Mouse (Mus musculus): ENCODE measurements at regions not wholly inside any gene's neighbourhood (a gene's known extent, or its start where the extent isn't known, plus 50 kb on each side); places are given as distances from the start of the nearest gene placed in this dataset.
"Not testable (repeated sequence)": the region's sequence is repeated elsewhere in the genome, so short reads cannot be mapped to it uniquely, and the experiment has no call there.

DNA sequence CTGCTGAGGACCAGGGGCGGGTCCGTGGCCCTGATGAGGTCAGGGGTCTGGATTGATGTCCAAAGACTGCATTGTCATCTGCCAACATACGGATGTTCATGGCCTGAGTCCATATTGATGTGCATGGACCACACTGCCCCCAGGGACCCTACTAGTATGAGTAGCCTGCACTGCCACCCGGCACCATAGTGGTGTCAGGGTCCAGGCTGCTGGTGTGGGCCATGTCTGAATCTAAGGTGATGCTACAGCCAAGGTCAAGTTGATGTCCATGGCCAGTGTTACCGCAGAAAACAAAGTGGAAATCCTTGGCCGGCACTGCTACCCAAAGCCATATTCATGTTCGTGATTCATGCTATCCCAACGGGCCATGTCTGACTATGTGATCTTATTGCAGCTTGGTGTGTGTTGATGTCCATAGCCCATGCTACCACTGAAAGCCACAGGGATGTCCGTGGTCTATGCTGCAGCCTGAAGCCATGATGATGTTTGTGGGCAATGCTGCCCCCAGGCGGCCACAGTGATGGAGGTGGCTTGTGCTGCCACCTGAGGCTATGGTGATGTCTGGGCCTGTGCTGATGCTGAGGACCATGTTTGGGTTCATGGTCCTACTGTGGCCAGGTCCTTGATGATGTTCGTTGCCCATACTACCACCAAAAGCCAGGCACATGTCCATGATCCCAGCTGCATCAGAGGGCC lies 130.5 kb downstream of the Iqub start:
- no peak overlapping the region for H3K27ac ChIP-seq (replicated peaks)
- no peaks in the 10 kb centered on the region for H3K9me3 ChIP-seq
- H3K27me3 ChIP-seq (replicated peaks): no peaks in the 10 kb centered on the region
- no peak overlapping the region for H3K4me2 ChIP-seq
- no peaks in the 10 kb centered on the region for H3K36me3 ChIP-seq
- ATAC-seq (ENCODE audit: extremely low read depth, insufficient number of reproducible peaks, low FRiP score, low TSS enrichment): no peak
- no peak overlapping the region for H3K4me3 ChIP-seq
- H3K4me1 ChIP-seq: no peaks in the 10 kb centered on the region
- no peak overlapping the region for H3K9ac ChIP-seq
- WGBS: 70% methylated on average over 11 of the region's 11 CpGs

GRCm38 (mm10) chr6:24379859-24380258 lies 135.0 kb downstream of the Iqub start:
- Histone ChIP-seq H3K27me3 (replicated peaks) (no peaks in the 10 kb centered on the region), H3K4me2 (no peak overlapping the region), H3K9me3 (no peaks in the 10 kb centered on the region), H3K4me3 (no peak overlapping the region), H3K4me1 (no peaks in the 10 kb centered on the region), H3K27ac (replicated peaks) (no peak overlapping the region), H3K36me3 (no peaks in the 10 kb centered on the region), H3K9ac (no peak overlapping the region)
- no peak for ATAC-seq (ENCODE audit: extremely low read depth, insufficient number of reproducible peaks, low FRiP score, low TSS enrichment)
- WGBS: 46% methylated on average over 2 of the region's 2 CpGs

- 70% methylated on average over 4 of the region's 4 CpGs for WGBS
- Histone ChIP-seq H3K4me2 (no peak overlapping the region), H3K9ac (no peak overlapping the region), H3K27me3 (replicated peaks) (no peaks in the 10 kb centered on the region), H3K4me3 (no peak overlapping the region), H3K9me3 (no peaks in the 10 kb centered on the region), H3K4me1 (no peaks in the 10 kb centered on the region), H3K27ac (replicated peaks) (no peak overlapping the region), H3K36me3 (no peaks in the 10 kb centered on the region)
- no peak for ATAC-seq (ENCODE audit: extremely low read depth, insufficient number of reproducible peaks, low FRiP score, low TSS enrichment)
Observed at GRCm38 (mm10) chr6:24376728-24377127, 138.1 kb downstream of the Iqub start.

DNA sequence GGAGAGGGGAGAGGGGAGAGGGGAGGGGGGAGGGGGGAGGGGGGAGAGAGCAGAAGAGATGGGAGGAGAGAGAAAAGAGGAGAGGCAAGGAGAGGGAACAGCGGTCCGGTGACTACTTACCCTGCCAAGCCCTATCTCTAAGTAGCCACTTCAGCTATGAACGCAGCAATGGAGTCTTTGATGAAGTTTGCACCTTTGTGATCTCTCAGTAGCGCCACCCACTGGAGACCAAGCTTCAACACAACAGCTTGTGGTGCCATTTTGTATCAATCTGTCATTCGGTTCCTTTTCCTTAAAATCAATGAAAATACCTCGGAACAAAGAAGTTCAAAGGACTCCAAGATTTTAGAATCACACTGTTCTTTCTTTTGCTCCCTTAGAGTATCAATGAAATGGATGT lies 141.7 kb downstream of the Iqub start:
- H3K4me2 ChIP-seq: no peak overlapping the region
- ATAC-seq (ENCODE audit: extremely low read depth, insufficient number of reproducible peaks, low FRiP score, low TSS enrichment): no peak
- no peaks in the 10 kb centered on the region for H3K9me3 ChIP-seq
- 68% methylated on average over 6 of the region's 6 CpGs for WGBS
- no peaks in the 10 kb centered on the region for H3K4me1 ChIP-seq
- no peaks in the 10 kb centered on the region for H3K36me3 ChIP-seq
- H3K9ac ChIP-seq: no peak overlapping the region
- no peak overlapping the region for H3K27ac ChIP-seq (replicated peaks)
- H3K4me3 ChIP-seq: no peak overlapping the region
- H3K27me3 ChIP-seq (replicated peaks): no peaks in the 10 kb centered on the region

DNA sequence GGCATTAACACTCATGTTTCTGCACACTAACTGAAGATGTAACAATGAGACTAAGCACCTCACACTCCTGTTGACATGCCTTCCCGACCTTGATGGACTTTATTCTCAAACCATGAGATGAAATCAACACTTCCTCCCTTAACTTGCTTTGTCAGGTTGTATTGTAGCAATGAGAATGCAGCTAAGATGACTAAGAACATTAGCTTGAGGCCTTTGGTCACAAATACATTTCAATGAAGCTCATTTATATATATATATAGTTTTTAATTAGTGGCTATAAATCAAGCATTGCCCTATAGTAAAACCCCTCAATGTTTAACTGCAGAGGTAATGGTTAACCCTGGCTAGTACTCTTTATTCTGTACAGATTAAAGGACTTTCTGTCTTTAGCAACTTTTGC lies 143.2 kb downstream of the Iqub start:
- 59% methylated on average over 1 of the region's 1 CpGs for WGBS
- no peaks in the 10 kb centered on the region for H3K27me3 ChIP-seq (replicated peaks)
- no peak overlapping the region for H3K27ac ChIP-seq (replicated peaks)
- H3K36me3 ChIP-seq: no peaks in the 10 kb centered on the region
- H3K9ac ChIP-seq: no peak overlapping the region
- ATAC-seq (ENCODE audit: extremely low read depth, insufficient number of reproducible peaks, low FRiP score, low TSS enrichment): no peak
- no peaks in the 10 kb centered on the region for H3K9me3 ChIP-seq
- H3K4me3 ChIP-seq: no peak overlapping the region
- H3K4me2 ChIP-seq: no peak overlapping the region
- no peaks in the 10 kb centered on the region for H3K4me1 ChIP-seq

GRCm38 (mm10) chr6:24350882-24351281 lies 164.0 kb downstream of the Iqub start:
- Histone ChIP-seq H3K27ac (replicated peaks) (no peak overlapping the region), H3K36me3 (no peaks in the 10 kb centered on the region), H3K27me3 (replicated peaks) (no peaks in the 10 kb centered on the region), H3K4me2 (no peak overlapping the region), H3K4me1 (no peaks in the 10 kb centered on the region), H3K9ac (no peak overlapping the region), H3K4me3 (no peak overlapping the region), H3K9me3 (no peaks in the 10 kb centered on the region)
- no peak for ATAC-seq (ENCODE audit: extremely low read depth, insufficient number of reproducible peaks, low FRiP score, low TSS enrichment)
- 16% methylated on average over 5 of the region's 5 CpGs for WGBS

DNA sequence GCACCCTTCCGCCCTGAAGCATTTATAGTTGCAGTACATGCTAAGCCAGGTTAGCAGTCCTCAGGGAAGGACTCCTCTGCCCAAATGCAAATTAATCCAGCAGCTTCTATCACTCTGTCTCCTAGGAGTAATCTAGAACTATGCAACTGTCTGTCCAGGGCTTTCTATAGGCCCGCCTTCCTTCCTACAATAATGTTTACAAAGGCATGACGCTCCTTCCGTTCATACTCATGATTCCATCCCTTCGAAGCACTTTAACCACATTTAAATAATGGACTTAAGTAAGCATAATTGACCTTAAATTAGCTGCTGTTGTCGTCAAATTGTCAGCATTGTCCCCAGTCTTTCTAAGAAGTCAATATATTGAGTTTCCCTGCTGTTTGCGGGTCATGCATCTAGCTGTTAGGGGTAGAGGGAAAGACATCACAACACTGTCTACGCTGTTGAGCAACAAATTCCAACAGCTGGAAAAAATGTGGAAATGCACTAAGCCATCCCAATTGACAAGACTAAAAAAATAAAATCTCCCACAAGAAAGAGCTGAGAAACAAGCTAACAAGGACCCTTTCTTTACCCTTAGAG lies 166.3 kb downstream of the Iqub start:
- Histone ChIP-seq H3K36me3 (no peaks in the 10 kb centered on the region), H3K4me2 (peak overlapping the region; percentile 5; the same call in 1 of the 2 replicates), H3K4me1 (no peaks in the 10 kb centered on the region), H3K27me3 (replicated peaks) (no peaks in the 10 kb centered on the region), H3K4me3 (no peak overlapping the region), H3K27ac (replicated peaks) (no peak overlapping the region), H3K9me3 (no peaks in the 10 kb centered on the region), H3K9ac (no peak overlapping the region)
- no peak for ATAC-seq (ENCODE audit: extremely low read depth, insufficient number of reproducible peaks, low FRiP score, low TSS enrichment)
- 65% methylated on average over 8 of the region's 8 CpGs for WGBS

DNA sequence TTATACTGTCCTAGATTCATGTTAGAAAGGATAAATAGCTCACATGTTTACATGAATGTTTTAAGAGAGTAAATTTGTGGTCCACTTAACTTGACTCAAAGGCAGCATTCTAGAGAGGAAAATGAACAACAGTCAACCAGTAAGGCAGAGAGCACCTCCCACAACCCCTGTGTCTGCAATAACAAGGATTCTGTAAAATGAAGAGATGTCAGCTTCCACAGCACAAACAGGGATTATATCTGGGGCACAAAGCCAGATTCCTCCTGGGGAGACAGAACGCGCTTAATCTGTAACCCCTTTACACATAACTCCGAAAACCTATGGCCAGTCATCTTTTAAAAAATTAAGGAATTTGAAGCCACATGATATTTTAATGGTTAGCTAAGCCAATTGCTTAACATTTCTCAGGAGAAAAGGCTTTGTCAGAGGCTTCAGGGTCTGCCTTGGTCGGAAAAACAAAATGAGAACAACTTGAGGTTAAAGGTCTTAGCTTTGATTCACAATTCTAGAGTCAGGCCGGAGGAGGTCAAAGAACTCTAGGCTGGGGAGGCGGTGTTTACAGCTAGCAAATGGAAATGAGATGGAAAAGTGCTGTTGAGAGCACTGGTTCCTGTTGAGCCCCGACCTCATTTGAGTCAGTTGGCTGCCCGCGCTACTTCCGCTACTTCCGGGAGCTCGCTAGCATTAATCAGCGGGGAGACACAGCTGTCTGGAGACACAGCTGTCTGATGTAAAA lies 167.0 kb downstream of the Iqub start:
- H3K27me3 ChIP-seq (replicated peaks): no peaks in the 10 kb centered on the region
- ATAC-seq (ENCODE audit: extremely low read depth, insufficient number of reproducible peaks, low FRiP score, low TSS enrichment): no peak
- H3K4me2 ChIP-seq: peak overlapping the region; percentile 5; the same call in 1 of the 2 replicates
- H3K36me3 ChIP-seq: no peaks in the 10 kb centered on the region
- no peak overlapping the region for H3K9ac ChIP-seq
- H3K9me3 ChIP-seq: no peaks in the 10 kb centered on the region
- no peak overlapping the region for H3K4me3 ChIP-seq
- no peak overlapping the region for H3K27ac ChIP-seq (replicated peaks)
- WGBS: 59% methylated on average over 13 of the region's 13 CpGs
- no peaks in the 10 kb centered on the region for H3K4me1 ChIP-seq

GRCm38 (mm10) chr6:24342471-24342870 lies 172.4 kb downstream of the Iqub start:
- ATAC-seq (ENCODE audit: extremely low read depth, insufficient number of reproducible peaks, low FRiP score, low TSS enrichment): no peak
- no peak overlapping the region for H3K4me2 ChIP-seq

DNA sequence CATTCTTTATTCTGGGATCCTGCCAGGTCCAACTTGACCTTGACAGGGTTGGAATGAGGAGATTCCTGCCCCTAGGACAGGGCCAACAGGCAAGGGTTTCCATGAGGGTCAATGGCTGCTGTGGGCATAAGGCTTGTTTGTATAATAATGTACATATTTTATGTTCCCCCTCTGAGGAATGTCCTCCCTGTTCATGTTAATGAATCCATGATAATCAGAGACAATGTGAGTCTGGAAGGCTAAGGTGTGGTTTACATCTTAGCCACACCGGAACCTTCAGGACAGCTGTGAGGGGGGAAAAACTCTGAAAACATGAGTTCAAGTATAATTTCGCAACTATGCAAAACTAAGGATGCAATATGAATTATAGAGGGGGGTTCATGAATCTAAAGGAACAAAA lies 172.8 kb downstream of the Iqub start:
- H3K4me1 ChIP-seq: no peaks in the 10 kb centered on the region
- no peaks in the 10 kb centered on the region for H3K27me3 ChIP-seq (replicated peaks)
- no peaks in the 10 kb centered on the region for H3K9me3 ChIP-seq
- no peak for ATAC-seq (ENCODE audit: extremely low read depth, insufficient number of reproducible peaks, low FRiP score, low TSS enrichment)
- 87% methylated on average over 2 of the region's 2 CpGs for WGBS
- H3K4me2 ChIP-seq: no peak overlapping the region
- no peak overlapping the region for H3K4me3 ChIP-seq
- H3K36me3 ChIP-seq: no peaks in the 10 kb centered on the region
- no peak overlapping the region for H3K27ac ChIP-seq (replicated peaks)
- H3K9ac ChIP-seq: no peak overlapping the region

More at GRCm38 (mm10) chr6:24342471-24342870, 172.4 kb downstream of the Iqub start:
- Histone ChIP-seq H3K27ac (replicated peaks) (no peak overlapping the region), H3K36me3 (no peaks in the 10 kb centered on the region), H3K4me1 (no peaks in the 10 kb centered on the region), H3K9ac (no peak overlapping the region), H3K27me3 (replicated peaks) (no peaks in the 10 kb centered on the region), H3K4me3 (no peak overlapping the region), H3K9me3 (no peaks in the 10 kb centered on the region)

GRCm38 (mm10) chr6:24340107-24340506 lies 172.2 kb upstream of the Slc13a1 start:
- H3K9ac ChIP-seq; H3K27me3 ChIP-seq (replicated peaks); H3K27ac ChIP-seq (replicated peaks); H3K4me3 ChIP-seq; H3K4me2 ChIP-seq; ATAC-seq (ENCODE audit: extremely low read depth, insufficient number of reproducible peaks, low FRiP score, low TSS enrichment); H3K9me3 ChIP-seq; H3K36me3 ChIP-seq; H3K4me1 ChIP-seq: not testable (repeated sequence)
- WGBS: 53% methylated on average over 4 of the region's 4 CpGs

DNA sequence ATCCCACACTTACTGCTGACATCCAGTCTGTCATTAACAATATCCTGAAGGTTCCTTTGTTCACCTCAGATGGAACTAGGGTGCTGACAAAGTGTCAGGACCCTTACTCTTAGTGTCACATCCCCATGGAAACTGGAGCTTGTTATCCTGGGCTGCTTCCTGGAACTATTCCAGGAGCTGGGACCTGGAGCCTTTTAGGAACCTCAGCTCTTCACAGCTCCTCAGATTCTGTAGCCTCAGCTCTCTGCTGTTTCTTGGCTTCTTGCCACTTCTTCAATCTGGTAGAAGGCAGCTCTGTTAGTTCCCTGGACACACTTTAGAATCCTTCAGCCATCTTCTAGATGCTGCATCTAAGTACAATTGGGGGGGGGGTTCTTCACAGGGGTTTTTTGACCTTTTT lies 157.3 kb upstream of the Slc13a1 start:
- no peak overlapping the region for H3K4me2 ChIP-seq
- H3K4me1 ChIP-seq: 0 out of 2 replicates have a peak, but pooled peaks cover 5% of the 10 kb centered on the region
- no peak overlapping the region for H3K4me3 ChIP-seq
- H3K9me3 ChIP-seq: no peaks in the 10 kb centered on the region
- no peak for ATAC-seq (ENCODE audit: extremely low read depth, insufficient number of reproducible peaks, low FRiP score, low TSS enrichment)
- no peak overlapping the region for H3K27ac ChIP-seq (replicated peaks)
- no peaks in the 10 kb centered on the region for H3K27me3 ChIP-seq (replicated peaks)
- H3K36me3 ChIP-seq: no peaks in the 10 kb centered on the region
- no peak overlapping the region for H3K9ac ChIP-seq

Measured in heart, embryonic 13.5 days (tissue).